Mouse (Mus musculus): Measurements from ENCODE around the gene Palld. TPM values are rescaled to one million over a fixed set of nuclear protein-coding genes. Genes with fewer than 3 reads are reported as not detected.
A peak's percentile ranks its signal among the peaks of the same experiment; 100 is the strongest.

Gene Palld
- polyA plus RNA-seq, 1 experiment from 2014 or later: 49.7 TPM

- DNase-seq (ENCODE audit: low spot score): no peak
- WGBS: 74% methylated on average over 3 of the region's 3 CpGs
- Histone ChIP-seq H3K4me1 (replicated peaks; ENCODE audit: insufficient read depth, low read length) (no peaks in the 10 kb centered on the region), H3K4me3 (replicated peaks; ENCODE audit: low read depth, low read length) (no peak overlapping the region), H3K36me3 (ENCODE audit: insufficient read depth, low read length) (no peaks in the 10 kb centered on the region), H3K27me3 (ENCODE audit: insufficient read depth, low read length) (no peaks in the 10 kb centered on the region), H3K27ac (no peak overlapping the region), H3K9me3 (replicated peaks; ENCODE audit: low read length) (no peaks in the 10 kb centered on the region), H3K9ac (ENCODE audit: low read depth, low read length) (no peak overlapping the region), H3K4me2 (ENCODE audit: low read length) (no peak overlapping the region)
- TF ChIP-seq CTCF (IDR thresholded peaks at IDR 0.05; ENCODE audit: low read depth): no peak
- ATAC-seq (replicated peaks; ENCODE audit: low FRiP score, low read depth): no peak
These were observed 77.9 kb downstream of the Palld start for GRCm38 (mm10) chr8:61824563-61824962.

GRCm38 (mm10) chr8:61823157-61823556 is 79.3 kb downstream of the Palld start:
- Histone ChIP-seq H3K36me3 (ENCODE audit: insufficient read depth, low read length) (no peaks in the 10 kb centered on the region), H3K27me3 (ENCODE audit: insufficient read depth, low read length) (no peaks in the 10 kb centered on the region), H3K4me3 (replicated peaks; ENCODE audit: low read depth, low read length) (no peak overlapping the region), H3K4me1 (replicated peaks; ENCODE audit: insufficient read depth, low read length) (no peaks in the 10 kb centered on the region), H3K27ac (no peak overlapping the region), H3K9ac (ENCODE audit: low read depth, low read length) (no peak overlapping the region), H3K4me2 (ENCODE audit: low read length) (no peak overlapping the region), H3K9me3 (replicated peaks; ENCODE audit: low read length) (no peaks in the 10 kb centered on the region)
- DNase-seq (ENCODE audit: low spot score) (no peak), ATAC-seq (replicated peaks; ENCODE audit: low FRiP score, low read depth) (no peak)
- 40% methylated on average over 5 of the region's 5 CpGs for WGBS
- no peak for TF ChIP-seq CTCF (IDR thresholded peaks at IDR 0.05; ENCODE audit: low read depth)

DNA sequence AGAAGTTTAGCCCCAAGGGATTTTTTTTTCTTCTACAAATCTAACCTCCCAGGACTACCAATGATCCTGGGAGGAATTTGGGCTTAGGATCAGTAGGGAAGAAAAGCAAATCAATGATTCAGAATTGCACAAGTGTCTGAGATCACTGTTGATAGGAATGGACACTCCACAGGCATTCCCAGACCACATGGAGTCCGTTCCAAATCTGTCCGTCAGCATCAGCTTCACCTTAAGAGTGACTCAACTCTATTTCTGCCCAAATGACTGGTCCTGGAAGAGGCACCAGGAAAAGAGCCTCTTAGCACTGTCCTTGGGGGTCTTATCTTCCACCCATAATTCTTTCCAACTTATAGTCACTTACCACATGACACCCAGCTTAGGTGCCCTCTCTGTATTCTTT is 98.7 kb downstream of the Palld start:
- no peak overlapping the region for H3K27ac ChIP-seq
- no peaks in the 10 kb centered on the region for H3K27me3 ChIP-seq (ENCODE audit: insufficient read depth, low read length)
- ATAC-seq (replicated peaks; ENCODE audit: low FRiP score, low read depth) (no peak), DNase-seq (ENCODE audit: low spot score) (no peak)
- H3K4me2 ChIP-seq (ENCODE audit: low read length): no peak overlapping the region
- H3K4me1 ChIP-seq (replicated peaks; ENCODE audit: insufficient read depth, low read length): no peaks in the 10 kb centered on the region
- no peak overlapping the region for H3K9ac ChIP-seq (ENCODE audit: low read depth, low read length)
- 89% methylated on average over 2 of the region's 2 CpGs for WGBS
- no peaks in the 10 kb centered on the region for H3K36me3 ChIP-seq (ENCODE audit: insufficient read depth, low read length)
- TF ChIP-seq CTCF (IDR thresholded peaks at IDR 0.05; ENCODE audit: low read depth): no peak
- H3K4me3 ChIP-seq (replicated peaks; ENCODE audit: low read depth, low read length): no peak overlapping the region
- H3K9me3 ChIP-seq (replicated peaks; ENCODE audit: low read length): no peaks in the 10 kb centered on the region

- Histone ChIP-seq H3K4me2 (ENCODE audit: low read length) (no peak overlapping the region), H3K36me3 (ENCODE audit: insufficient read depth, low read length) (no peaks in the 10 kb centered on the region), H3K9me3 (replicated peaks; ENCODE audit: low read length) (no peaks in the 10 kb centered on the region), H3K27me3 (ENCODE audit: insufficient read depth, low read length) (no peaks in the 10 kb centered on the region), H3K4me3 (replicated peaks; ENCODE audit: low read depth, low read length) (no peak overlapping the region), H3K27ac (no peak overlapping the region), H3K4me1 (replicated peaks; ENCODE audit: insufficient read depth, low read length) (no peaks in the 10 kb centered on the region), H3K9ac (ENCODE audit: low read depth, low read length) (no peak overlapping the region)
- TF ChIP-seq CTCF (IDR thresholded peaks at IDR 0.05; ENCODE audit: low read depth): no peak
- 78% methylated on average over 2 of the region's 2 CpGs for WGBS
- DNase-seq (ENCODE audit: low spot score) (no peak), ATAC-seq (replicated peaks; ENCODE audit: low FRiP score, low read depth) (no peak)
These were observed 99.7 kb downstream of the Palld start for GRCm38 (mm10) chr8:61802840-61803239.

GRCm38 (mm10) chr8:61797391-61797947 is 105.0 kb downstream of the Palld start:
- WGBS: 30% methylated on average over 1 of the region's 1 CpGs
- Histone ChIP-seq H3K27me3 (ENCODE audit: insufficient read depth, low read length) (no peaks in the 10 kb centered on the region), H3K36me3 (ENCODE audit: insufficient read depth, low read length) (no peaks in the 10 kb centered on the region), H3K4me2 (ENCODE audit: low read length) (no peak overlapping the region), H3K9me3 (replicated peaks; ENCODE audit: low read length) (no peaks in the 10 kb centered on the region), H3K4me1 (replicated peaks; ENCODE audit: insufficient read depth, low read length) (no peaks in the 10 kb centered on the region), H3K4me3 (replicated peaks; ENCODE audit: low read depth, low read length) (no peak overlapping the region), H3K27ac (no peak overlapping the region), H3K9ac (ENCODE audit: low read depth, low read length) (no peak overlapping the region)
- DNase-seq (ENCODE audit: low spot score) (peak; percentile 47), ATAC-seq (replicated peaks; ENCODE audit: low FRiP score, low read depth) (no peak; the same call in 1 of the 2 replicates)
- no peak for TF ChIP-seq CTCF (IDR thresholded peaks at IDR 0.05; ENCODE audit: low read depth)

- Histone ChIP-seq H3K9me3 (replicated peaks; ENCODE audit: low read length) (no peaks in the 10 kb centered on the region), H3K9ac (ENCODE audit: low read depth, low read length) (no peak overlapping the region), H3K4me3 (replicated peaks; ENCODE audit: low read depth, low read length) (no peak overlapping the region), H3K36me3 (ENCODE audit: insufficient read depth, low read length) (no peaks in the 10 kb centered on the region), H3K27me3 (ENCODE audit: insufficient read depth, low read length) (no peaks in the 10 kb centered on the region), H3K27ac (no peak overlapping the region), H3K4me2 (ENCODE audit: low read length) (no peak overlapping the region), H3K4me1 (replicated peaks; ENCODE audit: insufficient read depth, low read length) (no peaks in the 10 kb centered on the region)
- no peak for DNase-seq (ENCODE audit: low spot score)
- TF ChIP-seq CTCF (IDR thresholded peaks at IDR 0.05; ENCODE audit: low read depth): no peak
- ATAC-seq (replicated peaks; ENCODE audit: low FRiP score, low read depth): no peak
- 90% methylated on average over 7 of the region's 7 CpGs for WGBS
These were observed 105.9 kb downstream of the Palld start for GRCm38 (mm10) chr8:61796537-61797050.

GRCm38 (mm10) chr8:61789946-61790345 is 112.5 kb downstream of the Palld start:
- 80% methylated on average over 3 of the region's 3 CpGs for WGBS
- ATAC-seq (replicated peaks; ENCODE audit: low FRiP score, low read depth): no peak
- H3K4me1 ChIP-seq (replicated peaks; ENCODE audit: insufficient read depth, low read length): no peaks in the 10 kb centered on the region

More at GRCm38 (mm10) chr8:61789946-61790345, 112.5 kb downstream of the Palld start:
- H3K9me3 ChIP-seq (replicated peaks; ENCODE audit: low read length): no peaks in the 10 kb centered on the region
- no peaks in the 10 kb centered on the region for H3K27me3 ChIP-seq (ENCODE audit: insufficient read depth, low read length)
- H3K4me2 ChIP-seq (ENCODE audit: low read length): no peak overlapping the region
- no peak for DNase-seq (ENCODE audit: low spot score)
- no peak overlapping the region for H3K9ac ChIP-seq (ENCODE audit: low read depth, low read length)
- no peaks in the 10 kb centered on the region for H3K36me3 ChIP-seq (ENCODE audit: insufficient read depth, low read length)
- TF ChIP-seq CTCF (IDR thresholded peaks at IDR 0.05; ENCODE audit: low read depth): no peak
- no peak overlapping the region for H3K27ac ChIP-seq
- no peak overlapping the region for H3K4me3 ChIP-seq (replicated peaks; ENCODE audit: low read depth, low read length)
